Mouse (Mus musculus) ES-Bruce4 (cell line): Measurements from ENCODE around the gene Hivep1.

Source experiments
- CTCF ChIP-seq: IDR thresholded peaks from one replicate; pipeline ENCODE4 v1.8.1; 2011; ENCODE audit warnings: low read depth, low read length
- EP300 ChIP-seq: IDR thresholded peaks from 2 replicates; pipeline ENCODE4 v1.6.1; 2011; ENCODE audit warnings: low read depth, low read length; ENCODE audit not compliant: insufficient read depth
- POLR2A ChIP-seq: IDR thresholded peaks from one replicate; pipeline ENCODE4 v1.8.1; 2011; ENCODE audit warnings: low read length; ENCODE audit not compliant: insufficient read depth

GRCm38 (mm10) chr13:42080131-42080916 is 28.5 kb downstream of the Hivep1 start:
- TF ChIP-seq CTCF (no peak), POLR2A (no peak), EP300 (no peak)
